Mouse (Mus musculus) lung, adult 18-20 months (tissue): ENCODE measurements around the gene Edn2.

ENCODE experiments used
- DNase-seq, 2 experiments: peaks; one replicate each; pipeline ENCODE4 v3.0.0; 2022; ENCODE audit warnings: mixed read lengths in 2 of 2

Edn2 gene

DNA sequence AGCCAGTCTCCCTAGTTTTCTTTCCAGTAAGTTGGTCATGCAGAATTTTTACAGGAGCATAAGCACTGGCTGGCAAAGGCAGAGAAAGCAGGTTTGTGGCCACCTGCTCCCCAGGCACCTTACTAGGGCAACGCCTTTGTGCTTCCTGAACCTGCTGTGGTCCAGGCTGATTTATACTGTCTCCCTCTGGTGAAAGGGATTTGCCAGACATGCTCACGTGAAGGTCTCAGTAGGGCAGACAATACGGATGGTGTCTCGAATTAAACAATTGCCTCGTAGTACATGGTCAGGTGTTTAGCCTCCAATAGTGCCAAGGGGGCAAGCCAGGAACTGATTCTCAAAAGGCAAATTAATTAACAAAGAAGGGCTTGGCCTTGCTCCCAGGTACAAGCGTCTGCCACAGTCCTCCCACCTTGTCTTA is 45.5 kb downstream of the Edn2 start:
- no peak for DNase-seq

DNA sequence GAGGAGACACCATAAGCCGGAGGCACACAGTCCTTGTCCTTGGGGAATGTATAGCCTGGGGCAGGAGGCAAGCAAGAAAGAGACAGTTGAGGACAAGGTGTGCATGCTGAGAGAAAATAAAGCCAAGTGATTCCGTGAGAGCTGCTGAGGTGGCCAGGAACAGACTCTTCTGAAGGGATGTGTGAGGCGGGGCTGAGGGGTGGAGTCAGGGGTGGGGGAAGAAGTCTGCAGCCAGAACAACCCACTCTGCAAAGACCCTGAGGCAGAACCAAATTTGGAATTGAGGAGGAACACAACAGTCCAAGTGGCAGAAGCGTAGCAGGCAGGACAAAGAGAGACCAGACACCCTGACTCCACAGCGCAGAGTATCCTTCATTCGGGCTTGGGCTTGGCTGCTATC is 51.1 kb downstream of the Edn2 start:
- DNase-seq, result no peak

DNA sequence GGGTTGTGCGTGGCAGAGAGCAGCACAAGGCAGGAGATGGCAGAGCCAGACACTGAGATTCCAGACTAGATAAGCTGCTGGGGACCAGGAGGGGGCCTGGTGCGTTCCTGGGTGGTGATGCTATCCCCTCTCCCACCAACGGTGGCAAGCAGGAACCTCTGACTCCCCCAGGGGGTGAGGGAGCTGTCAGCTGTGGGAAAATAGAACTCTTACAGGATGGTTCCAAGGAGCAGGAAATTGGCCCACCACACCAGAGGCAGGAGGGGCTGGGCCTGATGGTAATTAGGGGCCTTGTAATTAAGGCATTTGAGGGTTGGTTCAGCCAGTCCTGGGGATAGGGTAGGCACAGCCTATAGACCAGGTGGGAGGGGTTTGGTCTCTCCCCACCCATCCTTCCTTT is 51.8 kb downstream of the Edn2 start:
- DNase-seq, result no peak

DNA sequence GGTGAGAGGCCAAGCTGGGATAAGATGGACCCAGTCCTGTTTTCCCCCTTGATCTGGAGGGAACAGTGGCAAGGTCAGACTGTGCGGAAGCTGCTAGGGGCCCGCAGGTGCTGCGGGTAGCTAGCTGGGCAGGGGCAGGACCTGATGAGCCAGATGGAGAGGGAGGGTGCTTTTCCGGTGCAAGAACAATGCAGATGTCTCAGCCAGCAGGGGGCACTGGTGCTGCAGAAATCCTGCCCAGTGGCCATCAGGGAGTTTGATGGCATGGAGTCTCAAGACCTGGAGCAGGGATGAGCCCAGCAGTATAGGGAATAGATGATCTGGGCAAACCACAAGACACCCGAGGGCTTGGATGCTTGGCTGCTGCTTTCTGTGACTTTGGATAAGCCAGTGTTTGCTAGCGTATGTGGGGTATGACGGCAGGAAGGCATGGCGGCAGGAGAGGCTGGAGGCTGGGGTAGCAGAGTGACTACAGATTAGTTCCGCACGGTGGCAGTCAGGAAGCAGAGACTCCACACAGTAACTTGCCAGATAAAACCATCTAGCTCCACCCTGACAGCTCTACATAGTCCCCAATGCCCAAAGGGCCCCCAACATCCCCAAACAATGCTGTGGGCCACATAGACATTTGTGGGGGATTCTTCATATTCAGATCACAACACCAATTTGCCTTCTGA is 55.0 kb downstream of the Edn2 start:
- DNase-seq, result peak; percentile 38 to 59

DNA sequence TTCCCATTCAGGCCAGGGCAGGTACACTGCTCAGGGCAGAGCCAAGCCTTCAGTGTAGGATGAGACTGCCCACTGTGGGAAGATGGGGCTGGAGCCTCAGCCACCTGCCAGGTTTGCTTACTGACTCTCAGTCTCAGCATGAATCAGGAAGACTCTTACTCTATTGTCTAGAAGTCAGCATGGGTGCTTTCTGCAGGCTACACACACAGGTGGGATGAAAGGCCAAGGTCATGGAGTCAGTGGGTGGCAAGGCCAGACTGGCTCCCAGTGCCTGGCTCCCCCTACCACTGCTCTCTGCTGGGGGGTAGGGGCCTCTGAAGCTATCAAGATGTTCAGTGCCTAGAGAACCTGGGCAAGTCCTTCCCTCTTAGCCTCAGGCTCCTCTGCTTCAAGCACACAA is 55.9 kb downstream of the Edn2 start:
- DNase-seq, result no peak
